Mouse (Mus musculus) kidney, adult 9 months (tissue): ENCODE data around the gene Ptprh.

Experiments used
- DNase-seq: peaks from one replicate; pipeline ENCODE4 v3.0.0; 2022

Gene Ptprh

GRCm38 (mm10) chr7:4522292-4522691, 81.5 kb downstream of the Ptprh start:
- no peak for DNase-seq

- DNase-seq, result no peak
Observed at GRCm38 (mm10) chr7:4521231-4522003, 82.4 kb downstream of the Ptprh start.

GRCm38 (mm10) chr7:4518487-4518886, 85.4 kb downstream of the Ptprh start:
- DNase-seq, result no peak

- no peak for DNase-seq
Observed at GRCm38 (mm10) chr7:4516332-4517050, 87.3 kb downstream of the Ptprh start, which contains the start of gene Tnnt1. TSS of gene Tnnt1 (minus strand) at chr7:4516382.

GRCm38 (mm10) chr7:4515853-4516252, 88.0 kb downstream of the Ptprh start:
- no peak for DNase-seq

GRCm38 (mm10) chr7:4513829-4514712, 89.8 kb downstream of the Ptprh start:
- no peak for DNase-seq

- DNase-seq, result peak; percentile 47
Observed at GRCm38 (mm10) chr7:4513236-4513635, 90.6 kb downstream of the Ptprh start.

GRCm38 (mm10) chr7:4511489-4512224, 92.2 kb downstream of the Ptprh start:
- no peak for DNase-seq

GRCm38 (mm10) chr7:4509863-4510608, 93.8 kb downstream of the Ptprh start:
- DNase-seq, result peak; percentile 85

- DNase-seq, result no peak
Observed at GRCm38 (mm10) chr7:4508739-4509116, 95.1 kb downstream of the Ptprh start.

GRCm38 (mm10) chr7:4508062-4508738, 95.6 kb downstream of the Ptprh start:
- DNase-seq, result no peak

GRCm38 (mm10) chr7:4507220-4507619, 96.6 kb downstream of the Ptprh start:
- DNase-seq, result no peak

GRCm38 (mm10) chr7:4504646-4505435, 99.0 kb downstream of the Ptprh start:
- no peak for DNase-seq

- DNase-seq, result no peak
Observed at GRCm38 (mm10) chr7:4503858-4504257, 100.0 kb downstream of the Ptprh start.

- DNase-seq, result no peak
Observed at GRCm38 (mm10) chr7:4503100-4503499, 100.7 kb downstream of the Ptprh start.

GRCm38 (mm10) chr7:4502421-4503090, 101.3 kb downstream of the Ptprh start:
- DNase-seq, result peak; percentile 81

- peak; percentile 95 for DNase-seq
Observed at GRCm38 (mm10) chr7:4501558-4502397, 102.1 kb downstream of the Ptprh start, which contains the start of gene Ppp1r12c. TSS of gene Ppp1r12c (minus strand) at chr7:4501680.

- DNase-seq, result peak; percentile 32
Observed at GRCm38 (mm10) chr7:4500892-4501471, 102.9 kb downstream of the Ptprh start.
